Mouse (Mus musculus) stomach, postnatal 0 days (tissue): ENCODE results near the gene Rnls. TPM values are rescaled to one million over a fixed set of nuclear protein-coding genes. Genes with fewer than 3 reads are reported as not detected.

Experiments
- ATAC-seq: fragments of 200-750 bp; cut with Nextera tagmentation; 2 replicates; pipeline ENCODE4 v1.8.0; 2017; ENCODE audit not compliant: low FRiP score, low TSS enrichment
- DNase-seq: peaks from one replicate; pipeline ENCODE4 v3.0.0-alpha.2; 2016; ENCODE audit warnings: low spot score
- H3K27ac ChIP-seq: fragments of 300-500 bp; sonication (generic); replicated peaks from 2 replicates; pipeline ENCODE4 v1.5.1; 2014; ENCODE audit warnings: mild to moderate bottlenecking, control low read depth
- H3K27me3 ChIP-seq: fragments of 300-500 bp; sonication (generic); 2 replicates; pipeline ENCODE4 v1.6.1; 2014; ENCODE audit warnings: low read length; ENCODE audit not compliant: control insufficient read depth, insufficient read depth
- H3K36me3 ChIP-seq: fragments of 300-500 bp; sonication (generic); 2 replicates; pipeline ENCODE4 v1.6.1; 2014; ENCODE audit warnings: low read length, mixed read lengths; ENCODE audit not compliant: control insufficient read depth, insufficient read depth
- H3K4me1 ChIP-seq: fragments of 300-500 bp; sonication (generic); replicated peaks from 2 replicates; pipeline ENCODE4 v1.6.1; 2014; ENCODE audit warnings: antibody characterized with exemption; ENCODE audit not compliant: control insufficient read depth, insufficient read depth
- H3K4me2 ChIP-seq: fragments of 300-500 bp; sonication (generic); replicated peaks from 2 replicates; pipeline ENCODE4 v1.6.1; 2014; ENCODE audit warnings: low read depth, mild to moderate bottlenecking, control low read depth, moderate library complexity
- H3K4me3 ChIP-seq: fragments of 300-500 bp; sonication (generic); 2 replicates; pipeline ENCODE4 v1.5.1; 2014; ENCODE audit warnings: low read depth, low read length, control low read depth
- H3K9ac ChIP-seq: fragments of 300-500 bp; sonication (generic); 2 replicates; pipeline ENCODE4 v1.6.1; 2014; ENCODE audit warnings: mild to moderate bottlenecking, low read length, control low read depth, mixed read lengths
- H3K9me3 ChIP-seq: fragments of 300-500 bp; sonication (generic); 2 replicates; pipeline ENCODE4 v1.6.1; 2016; ENCODE audit warnings: low read length; ENCODE audit not compliant: control insufficient read depth
- CTCF ChIP-seq: IDR thresholded peaks from 2 replicates; pipeline ENCODE4 v1.5.1; 2016; ENCODE audit warnings: antibody characterized with exemption, low read depth, mild to moderate bottlenecking, moderate library complexity
- EP300 ChIP-seq: optimal IDR thresholded peaks from 2 replicates; pipeline ENCODE3; 2016; ENCODE audit warnings: antibody characterized with exemption
- WGBS: fragments of 180-500 bp; shearing (Covaris S2); extraction: QIAGEN DNeasy Blood & Tissue Kit; methylation state at CpG from one replicate; pipeline ENCODE4 v1.1.7; 2014; 5-methylcytosine and 5-hydroxymethylcytosine counted together
- microRNA-seq: library from miRNA; unstranded; fragments of <30 nt; microRNA quantifications from one replicate; pipeline ENCODE4, GENCODE M21; 2016
- polyA plus RNA-seq: library from polyadenylated mRNA; unstranded; fragments of >200 nt; fragmentation: Nextera tagmentation; extraction: Ambion mirVana; gene quantifications from 2 replicates; pipeline ENCODE4 v1.2.1, GENCODE M21; 2015

The Rnls gene
- polyA plus RNA-seq, 1 experiment from 2014 or later = 5.2 TPM

DNA sequence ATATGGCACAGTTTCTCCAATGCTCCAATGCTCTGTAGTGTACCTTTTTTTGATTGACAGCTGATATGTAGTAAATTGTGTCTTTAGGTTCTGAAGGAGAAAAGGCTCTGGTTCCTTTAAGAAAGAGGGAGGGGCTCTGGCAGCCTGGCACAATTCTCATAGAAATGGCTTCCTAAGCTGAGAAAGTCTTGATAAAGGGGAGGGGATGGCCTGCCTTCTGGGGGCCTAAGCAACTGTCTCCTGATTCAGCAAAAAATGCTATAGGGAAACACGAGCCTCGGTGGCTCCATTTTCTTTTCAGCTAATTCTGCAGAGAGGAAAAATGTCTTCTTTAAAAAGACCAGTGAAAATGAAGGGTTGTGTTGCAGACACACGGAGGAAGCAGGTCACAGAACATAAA is 300.8 kb downstream of the Rnls start:
- TF ChIP-seq EP300 (no peak), CTCF (no peak)
- 29% methylated on average over 3 of the region's 3 CpGs for WGBS

DNA sequence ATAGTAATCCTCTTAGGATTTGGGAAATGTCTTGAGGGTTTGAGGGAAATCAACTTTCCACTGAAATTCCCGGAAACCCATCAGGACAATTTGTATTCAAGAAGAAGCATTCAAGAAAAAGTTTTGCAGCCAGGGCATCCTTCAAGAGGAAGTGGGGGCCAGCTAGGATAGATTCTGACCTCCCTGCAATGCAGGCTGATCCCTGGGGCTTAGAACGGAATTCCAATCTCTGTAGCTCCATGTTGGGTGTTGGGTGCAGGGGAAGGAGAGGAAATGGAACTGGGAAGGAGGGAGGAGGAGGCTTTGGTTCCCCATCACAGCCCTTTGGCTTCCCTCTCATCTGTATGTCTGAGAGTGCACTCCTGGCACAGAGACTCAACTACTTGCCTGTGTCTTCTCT is 303.2 kb downstream of the Rnls start:
- Histone ChIP-seq H3K27ac (no peak overlapping the region), H3K4me1 (no peaks in the 10 kb centered on the region), H3K9ac (no peak overlapping the region), H3K4me3 (no peak overlapping the region), H3K9me3 (no peaks in the 10 kb centered on the region), H3K4me2 (no peak overlapping the region), H3K27me3 (no peaks in the 10 kb centered on the region), H3K36me3 (no peaks in the 10 kb centered on the region)
- TF ChIP-seq EP300 = no peak
- TF ChIP-seq CTCF = no peak
- no peak for DNase-seq
- ATAC-seq = no peak
- WGBS = 52% methylated on average over 2 of the region's 2 CpGs

More for the DNA sequence above, 300.8 kb downstream of the Rnls start:
- H3K27me3 ChIP-seq = no peaks in the 10 kb centered on the region
- no peak overlapping the region for H3K27ac ChIP-seq
- no peak overlapping the region for H3K9ac ChIP-seq
- ATAC-seq (no peak), DNase-seq (no peak)
- H3K4me3 ChIP-seq = no peak overlapping the region
- no peak overlapping the region for H3K4me2 ChIP-seq
- no peaks in the 10 kb centered on the region for H3K36me3 ChIP-seq
- no peaks in the 10 kb centered on the region for H3K4me1 ChIP-seq
- no peaks in the 10 kb centered on the region for H3K9me3 ChIP-seq

DNA sequence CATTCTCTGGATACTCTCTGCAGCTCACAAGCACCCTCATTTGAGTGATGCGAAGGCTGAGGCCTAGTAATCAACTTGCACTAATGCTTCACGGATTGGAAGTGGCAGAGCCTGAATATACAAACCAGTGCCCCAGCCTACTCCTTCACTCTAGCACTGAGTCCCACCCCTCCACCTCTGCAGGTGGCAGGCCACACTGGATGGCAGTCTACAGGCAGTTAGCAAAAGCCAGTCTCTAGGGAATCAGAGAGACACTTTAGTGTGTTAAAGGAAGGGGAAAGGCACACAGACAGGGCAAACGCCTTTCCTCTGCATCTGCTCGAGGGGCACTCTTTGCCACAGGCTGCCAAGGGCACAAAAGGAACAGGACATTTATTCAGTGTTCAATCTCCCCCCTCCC is 304.1 kb downstream of the Rnls start:
- 74% methylated on average over 4 of the region's 4 CpGs for WGBS
- DNase-seq = no peak
- no peak for ATAC-seq
- no peaks in the 10 kb centered on the region for H3K4me1 ChIP-seq
- no peaks in the 10 kb centered on the region for H3K27me3 ChIP-seq
- no peak overlapping the region for H3K27ac ChIP-seq
- no peak overlapping the region for H3K9ac ChIP-seq
- no peak overlapping the region for H3K4me3 ChIP-seq
- no peaks in the 10 kb centered on the region for H3K9me3 ChIP-seq
- TF ChIP-seq CTCF = no peak
- no peak for TF ChIP-seq EP300
- H3K36me3 ChIP-seq = no peaks in the 10 kb centered on the region
- H3K4me2 ChIP-seq = no peak overlapping the region

Small RNA genes lying within 50 kb of the gene (microRNA-seq; reads per million reads assigned to microRNA genes)
- gene Mir3970 = 7.1 reads per million, percentile 12 among the genes with 10 or more reads in this experiment

Other genes starting within 250 kb of the Rnls start
- gene Lipo4, start 125.5 kb upstream of the Rnls start, polyA plus RNA-seq = not detected in 2 replicates
- gene Gm8978, start 233.0 kb upstream of the Rnls start, polyA plus RNA-seq = not detected in 2 replicates